Mouse (Mus musculus): Measurements from ENCODE around the gene Myo18a.

The Myo18a gene

DNA sequence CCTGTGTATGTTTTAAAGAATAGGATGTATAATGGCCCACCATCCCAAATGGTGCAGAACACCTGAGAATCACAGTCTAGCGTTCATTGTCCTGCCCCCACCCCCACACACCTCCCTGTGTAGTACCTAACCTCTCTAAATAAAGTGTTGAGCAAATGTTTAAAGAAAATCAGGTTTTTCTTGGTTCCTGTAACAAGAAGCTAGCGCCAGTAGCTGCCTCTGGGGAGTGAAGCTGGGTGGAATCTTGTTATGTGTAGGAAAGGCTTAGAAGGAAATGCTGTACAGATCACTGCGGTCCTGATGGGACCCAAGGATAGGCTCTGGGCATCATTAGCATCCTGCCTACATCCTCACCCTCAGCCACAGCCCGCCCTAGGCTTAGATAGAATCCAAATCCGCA, 138.3 kb downstream of the Myo18a start:
- no peak for DNase-seq

DNA sequence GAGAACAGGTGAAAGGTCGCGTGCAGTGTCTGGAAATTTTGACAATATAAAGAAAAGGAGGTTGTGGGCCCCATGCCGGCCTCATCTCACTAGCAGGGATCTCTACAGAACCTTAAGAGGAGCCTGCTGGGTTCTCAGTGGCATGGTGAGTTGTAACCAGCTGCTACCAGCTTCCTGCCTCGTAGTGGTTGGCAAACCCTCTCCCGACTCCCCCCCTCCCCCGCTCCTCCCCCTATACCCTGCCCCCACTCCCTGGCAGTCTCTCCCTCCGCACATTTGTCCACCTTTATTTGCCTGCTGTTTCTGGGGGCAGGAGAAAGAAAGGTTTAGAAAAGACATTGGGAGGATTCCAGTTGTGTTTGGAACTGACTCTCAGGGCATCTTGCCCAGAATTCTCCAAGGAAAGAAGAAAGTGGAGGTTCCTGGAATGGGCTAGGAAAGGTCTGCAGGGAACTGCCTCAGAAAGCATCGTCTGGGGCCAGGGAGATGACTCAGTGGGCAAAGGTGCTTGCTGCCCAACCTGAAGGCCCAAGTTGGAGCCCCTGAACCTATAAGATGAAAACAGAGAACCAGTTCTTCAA, 138.8 kb downstream of the Myo18a start:
- no peak for DNase-seq

DNA sequence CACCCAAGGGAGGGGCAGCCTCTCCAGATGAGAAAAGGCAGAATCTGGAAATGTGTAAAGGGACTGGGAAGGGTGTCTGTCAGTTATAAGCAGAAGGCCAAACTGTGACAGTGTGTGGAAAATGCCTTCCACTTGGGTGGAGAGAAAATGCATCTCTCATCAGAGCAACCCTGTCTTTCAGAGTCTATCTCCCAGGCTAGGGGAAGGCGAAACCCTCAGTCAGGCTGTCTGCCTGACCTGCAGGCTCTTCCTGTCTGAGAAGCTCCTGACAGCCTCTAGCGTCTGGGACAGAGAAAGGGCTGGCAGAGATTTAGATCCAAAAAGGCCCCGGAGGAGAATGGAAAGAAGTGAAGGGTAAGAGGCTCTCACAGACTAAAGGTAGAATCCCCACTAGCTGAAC, 140.7 kb downstream of the Myo18a start:
- DNase-seq: peak; percentile 41 to 44

DNA sequence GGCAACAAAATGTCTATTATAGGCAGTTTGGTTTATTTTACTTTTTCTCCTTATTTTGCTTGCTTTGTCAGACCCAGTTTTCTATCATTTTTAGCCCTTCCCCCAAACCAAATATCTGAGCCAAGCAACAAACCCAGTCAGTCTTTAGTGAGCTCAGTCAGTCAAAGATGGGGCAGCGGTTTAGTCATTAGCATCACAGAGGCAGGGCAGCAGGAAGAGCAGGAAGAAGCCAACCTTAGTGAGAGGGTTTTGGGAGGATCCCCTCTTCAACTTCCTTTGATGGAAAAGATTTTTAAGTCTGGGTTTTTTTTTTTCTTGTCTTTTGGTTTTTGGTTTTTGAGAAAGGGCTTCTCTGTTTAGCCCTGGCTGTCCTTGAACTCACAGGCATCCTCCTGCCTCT, 141.7 kb downstream of the Myo18a start:
- DNase-seq: no peak

DNA sequence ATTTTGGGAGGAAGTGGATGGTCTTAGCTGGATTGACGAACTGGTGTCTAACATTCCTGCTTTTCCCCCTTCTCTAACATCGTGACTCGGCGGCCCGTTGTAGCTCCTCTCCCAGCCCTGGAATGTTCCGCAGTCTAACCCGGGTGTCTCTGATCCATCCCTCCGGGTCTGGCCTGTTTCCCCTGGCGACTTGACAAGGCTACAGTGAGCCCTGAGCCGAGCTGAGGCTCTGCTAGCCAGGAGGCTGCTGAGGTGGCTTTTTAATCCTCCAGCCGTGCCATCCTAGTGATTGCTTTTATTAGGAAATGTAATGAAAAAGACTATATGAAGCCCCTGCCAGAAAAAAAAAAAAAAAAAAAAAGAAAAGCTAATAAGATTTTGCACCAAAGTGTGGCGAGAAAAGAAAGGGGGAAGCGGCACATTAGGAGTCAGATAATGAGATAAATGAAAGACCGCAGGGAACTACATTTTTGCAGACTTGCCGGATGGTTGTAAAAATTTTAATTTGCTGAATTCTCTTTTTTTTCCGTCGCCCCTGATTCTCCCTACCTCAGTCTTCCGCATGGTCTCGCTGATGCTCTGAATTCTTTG, 143.1 kb downstream of the Myo18a start:
- DNase-seq: peak; percentile 78 to 89

DNA sequence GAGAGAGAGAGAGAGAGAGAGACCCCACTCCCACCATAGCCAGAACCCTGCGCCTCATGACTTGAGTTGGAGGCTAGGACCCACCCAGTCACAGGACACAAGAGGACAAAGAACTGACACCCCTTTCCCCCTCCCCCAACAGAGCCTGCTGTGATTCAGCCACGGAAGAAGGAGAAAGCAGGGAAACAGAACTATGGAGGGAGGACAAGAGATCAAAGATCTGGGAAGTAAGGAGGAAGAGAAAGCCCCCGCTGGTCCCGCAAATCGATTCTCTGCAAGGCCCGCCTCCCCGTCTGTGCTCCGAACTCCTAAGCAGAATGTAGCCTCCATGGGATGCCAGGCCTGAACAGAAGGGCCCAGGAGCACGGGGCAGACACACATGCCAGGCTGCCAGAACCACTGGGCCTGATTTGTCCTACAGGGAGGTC, 143.7 kb downstream of the Myo18a start:
- DNase-seq: peak; percentile 79 to 82

DNA sequence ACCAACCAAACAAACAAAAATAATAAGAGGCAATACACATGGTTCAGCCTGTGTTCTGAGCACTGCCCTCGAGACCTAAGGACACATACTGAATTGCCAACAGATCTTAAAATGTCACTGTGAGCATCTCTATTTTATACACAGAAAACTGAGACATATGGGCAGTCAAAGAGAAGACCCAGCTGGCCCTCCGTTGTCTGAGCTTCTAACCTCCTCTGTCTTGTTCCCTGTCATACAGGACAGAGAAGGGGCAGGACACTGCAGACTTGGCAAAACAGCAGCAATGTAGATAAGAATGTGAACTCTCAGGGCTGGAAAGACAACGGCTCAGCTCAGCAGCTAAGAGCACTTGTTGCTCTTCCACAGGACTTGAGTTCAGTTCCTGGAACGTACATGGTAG, 145.4 kb downstream of the Myo18a start:
- DNase-seq: no peak

DNA sequence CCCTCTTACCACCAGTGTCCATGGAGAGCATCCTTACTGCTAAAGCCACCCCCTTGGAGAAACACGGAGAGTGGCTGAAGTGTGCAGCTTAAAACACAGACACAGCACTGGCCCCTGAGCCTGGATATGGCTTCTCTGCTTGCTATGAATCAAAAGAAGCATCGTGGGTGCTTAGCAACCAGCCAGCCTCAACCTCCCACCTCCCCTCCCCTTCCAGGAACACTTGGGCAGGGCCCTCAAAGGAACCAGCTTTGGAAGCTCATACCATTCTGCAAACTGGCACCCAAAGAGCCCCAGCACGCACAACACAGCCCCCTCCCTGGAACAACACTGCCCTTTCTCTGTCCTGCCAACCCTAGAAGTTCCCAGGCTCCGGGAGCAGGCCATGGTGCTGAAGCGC, 146.3 kb downstream of the Myo18a start:
- DNase-seq: no peak

DNA sequence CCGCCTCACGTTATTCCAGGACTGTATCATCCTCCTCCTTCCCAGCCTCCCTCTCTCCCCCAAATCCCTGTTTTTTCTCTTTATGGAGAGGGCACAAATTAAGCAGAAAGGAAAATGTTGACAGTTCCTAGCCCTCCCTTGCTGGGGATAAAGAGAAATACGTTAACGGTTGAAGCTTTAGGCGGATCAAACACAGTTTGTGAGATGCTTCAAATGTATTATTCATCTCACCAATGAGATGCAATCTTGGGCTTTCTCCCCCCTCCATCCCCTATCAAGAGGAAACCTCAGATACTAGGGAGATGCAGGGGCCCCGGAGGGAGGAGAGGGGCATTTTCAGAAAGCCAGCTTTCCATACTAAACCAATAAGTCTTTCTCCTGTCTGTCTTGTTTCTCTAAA, 146.7 kb downstream of the Myo18a start:
- DNase-seq: no peak

DNA sequence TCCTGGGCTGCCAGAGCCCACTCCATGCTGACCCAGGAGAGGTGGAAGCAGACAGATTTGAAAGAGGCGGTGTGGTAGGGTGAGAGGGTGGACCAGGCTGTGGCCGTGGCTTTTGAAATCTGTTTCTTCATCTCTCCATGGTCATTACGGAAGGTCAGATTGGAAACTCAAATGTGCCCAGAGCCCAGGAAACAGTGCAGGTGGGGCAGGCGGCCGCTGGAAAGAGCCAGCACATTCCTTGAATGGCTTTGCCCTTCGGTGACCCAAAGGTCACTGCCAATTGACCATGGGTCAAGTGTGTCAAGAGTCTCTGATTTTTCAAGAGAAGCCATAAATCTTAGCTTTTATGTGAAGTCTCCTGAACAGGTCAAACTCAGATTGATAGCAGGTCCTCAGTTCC, 150.5 kb downstream of the Myo18a start:
- DNase-seq: no peak

DNA sequence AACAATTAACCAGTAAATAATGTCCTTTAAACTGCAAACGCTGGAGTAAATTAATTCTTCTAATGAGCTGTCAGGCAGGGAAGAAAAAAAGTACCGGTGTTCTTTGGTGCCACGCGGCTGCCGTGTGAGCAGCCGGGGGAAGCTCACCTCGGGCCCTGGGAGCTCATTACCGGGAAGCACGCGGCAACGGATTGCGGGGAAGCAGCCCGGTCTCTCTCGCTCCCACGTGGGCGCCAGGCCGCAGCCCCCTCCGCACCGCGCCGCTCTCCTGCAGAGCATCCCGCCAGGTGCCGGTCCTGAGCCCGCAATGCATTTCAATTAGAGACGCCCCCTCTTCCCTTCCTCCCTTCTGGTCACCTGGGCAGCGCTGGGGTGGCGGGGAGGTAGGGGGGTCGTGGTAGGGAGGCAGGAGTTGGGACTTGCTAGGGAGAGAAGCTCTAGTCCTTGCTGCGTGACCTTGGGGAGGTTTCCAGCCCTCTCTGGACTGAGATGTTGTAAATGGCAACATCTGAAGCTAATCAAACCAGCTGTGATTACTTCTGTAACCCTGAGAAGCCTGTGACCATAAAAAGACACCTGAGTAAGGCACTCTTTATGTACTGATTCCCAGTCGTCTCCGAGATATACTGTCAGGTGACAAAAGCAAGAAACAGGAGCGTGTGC, 151.7 kb downstream of the Myo18a start:
- DNase-seq: no peak
